Mouse (Mus musculus): ENCODE results near the gene Fhit. TPM values are rescaled to one million over a fixed set of nuclear protein-coding genes. Genes with fewer than 3 reads are reported as not detected.

Gene Fhit
- 13.3 and 13.9 TPM in 2 replicates for polyA plus RNA-seq (2015; fragmentation: Nextera tagmentation; extraction: Ambion mirVana)

- TF ChIP-seq CTCF (IDR thresholded peaks at IDR 0.05; ENCODE audit: low read depth): 0 out of 2 replicates have a peak, but pooled peaks have one; percentile 5
- Histone ChIP-seq H3K36me3 (ENCODE audit: insufficient read depth, low read length) (no peaks in the 10 kb centered on the region), H3K9ac (ENCODE audit: low read depth, low read length) (peak within 1 kb of the TSS; percentile 67), H3K4me1 (replicated peaks; ENCODE audit: insufficient read depth, low read length) (no peaks in the 10 kb centered on the region), H3K4me2 (ENCODE audit: low read length) (peak within 1 kb of the TSS; percentile 82), H3K9me3 (replicated peaks; ENCODE audit: low read length) (no peaks in the 10 kb centered on the region), H3K27ac (peak within 1 kb of the TSS; percentile 79), H3K27me3 (ENCODE audit: insufficient read depth, low read length) (no peaks in the 10 kb centered on the region), H3K4me3 (replicated peaks; ENCODE audit: low read depth, low read length) (peak within 1 kb of the TSS; percentile 56)
- WGBS: 2% methylated on average over 28 of the region's 28 CpGs
- ATAC-seq (replicated peaks; ENCODE audit: low FRiP score, low read depth): peak; percentile 94
- DNase-seq (ENCODE audit: low spot score): peak; percentile 97
Measured at GRCm38 (mm10) chr14:11161751-11162231, at the start of gene Fhit. Gene Fhit, minus strand, starts transcription at chr14:11162035.

GRCm38 (mm10) chr14:11206786-11207185, 45.0 kb upstream of the Fhit start:
- Histone ChIP-seq H3K4me2 (ENCODE audit: low read length) (no peak overlapping the region), H3K4me1 (replicated peaks; ENCODE audit: insufficient read depth, low read length) (no peaks in the 10 kb centered on the region), H3K9ac (ENCODE audit: low read depth, low read length) (no peak overlapping the region), H3K4me3 (replicated peaks; ENCODE audit: low read depth, low read length) (no peak overlapping the region), H3K27me3 (ENCODE audit: insufficient read depth, low read length) (no peaks in the 10 kb centered on the region), H3K36me3 (ENCODE audit: insufficient read depth, low read length) (no peaks in the 10 kb centered on the region), H3K9me3 (replicated peaks; ENCODE audit: low read length) (no peaks in the 10 kb centered on the region), H3K27ac (no peak overlapping the region)
- 63% methylated on average over 2 of the region's 2 CpGs for WGBS
- DNase-seq (ENCODE audit: low spot score) (no peak), ATAC-seq (replicated peaks; ENCODE audit: low FRiP score, low read depth) (no peak)
- TF ChIP-seq CTCF (IDR thresholded peaks at IDR 0.05; ENCODE audit: low read depth): no peak

- H3K27ac ChIP-seq: peak overlapping the region; percentile 79
- no peaks in the 10 kb centered on the region for H3K9me3 ChIP-seq (replicated peaks; ENCODE audit: low read length)
- 6% methylated on average over 17 of the region's 17 CpGs for WGBS
- no peaks in the 10 kb centered on the region for H3K36me3 ChIP-seq (ENCODE audit: insufficient read depth, low read length)
- no peaks in the 10 kb centered on the region for H3K4me1 ChIP-seq (replicated peaks; ENCODE audit: insufficient read depth, low read length)
- H3K27me3 ChIP-seq (ENCODE audit: insufficient read depth, low read length): no peaks in the 10 kb centered on the region
- H3K4me3 ChIP-seq (replicated peaks; ENCODE audit: low read depth, low read length): peak overlapping the region; percentile 56
- peak; percentile 83 for ATAC-seq (replicated peaks; ENCODE audit: low FRiP score, low read depth)
- H3K9ac ChIP-seq (ENCODE audit: low read depth, low read length): peak overlapping the region; percentile 67
- DNase-seq (ENCODE audit: low spot score): peak; percentile 90
- peak overlapping the region; percentile 82 for H3K4me2 ChIP-seq (ENCODE audit: low read length)
- no peak for TF ChIP-seq CTCF (IDR thresholded peaks at IDR 0.05; ENCODE audit: low read depth)
Measured at GRCm38 (mm10) chr14:11160806-11161450, 907 bp downstream of the Fhit start.

- no peak overlapping the region for H3K4me3 ChIP-seq (replicated peaks; ENCODE audit: low read depth, low read length)
- peak overlapping the region; percentile 66 for H3K27ac ChIP-seq
- DNase-seq (ENCODE audit: low spot score) (no peak), ATAC-seq (replicated peaks; ENCODE audit: low FRiP score, low read depth) (no peak)
- no peak overlapping the region for H3K4me2 ChIP-seq (ENCODE audit: low read length)
- H3K27me3 ChIP-seq (ENCODE audit: insufficient read depth, low read length): no peaks in the 10 kb centered on the region
- no peak overlapping the region for H3K9ac ChIP-seq (ENCODE audit: low read depth, low read length)
- H3K36me3 ChIP-seq (ENCODE audit: insufficient read depth, low read length): no peaks in the 10 kb centered on the region
- 79% methylated on average over 11 of the region's 11 CpGs for WGBS
- TF ChIP-seq CTCF (IDR thresholded peaks at IDR 0.05; ENCODE audit: low read depth): no peak
- H3K4me1 ChIP-seq (replicated peaks; ENCODE audit: insufficient read depth, low read length): no peaks in the 10 kb centered on the region
- no peaks in the 10 kb centered on the region for H3K9me3 ChIP-seq (replicated peaks; ENCODE audit: low read length)
Measured at GRCm38 (mm10) chr14:11159641-11160040, 2.2 kb downstream of the Fhit start.

- no peak for TF ChIP-seq CTCF (IDR thresholded peaks at IDR 0.05; ENCODE audit: low read depth)
- H3K27me3 ChIP-seq (ENCODE audit: insufficient read depth, low read length): no peaks in the 10 kb centered on the region
- H3K36me3 ChIP-seq (ENCODE audit: insufficient read depth, low read length): no peaks in the 10 kb centered on the region
- no peak overlapping the region for H3K4me3 ChIP-seq (replicated peaks; ENCODE audit: low read depth, low read length)
- no peaks in the 10 kb centered on the region for H3K4me1 ChIP-seq (replicated peaks; ENCODE audit: insufficient read depth, low read length)
- H3K27ac ChIP-seq: no peak overlapping the region; the same call in 1 of the 2 replicates
- ATAC-seq (replicated peaks; ENCODE audit: low FRiP score, low read depth): no peak
- no peak overlapping the region for H3K4me2 ChIP-seq (ENCODE audit: low read length)
- peak; percentile 35 for DNase-seq (ENCODE audit: low spot score)
- H3K9ac ChIP-seq (ENCODE audit: low read depth, low read length): no peak overlapping the region
- 56% methylated on average over 7 of the region's 7 CpGs for WGBS
- no peaks in the 10 kb centered on the region for H3K9me3 ChIP-seq (replicated peaks; ENCODE audit: low read length)
Measured at GRCm38 (mm10) chr14:11159021-11159420, 2.8 kb downstream of the Fhit start.

- Histone ChIP-seq H3K9ac (ENCODE audit: low read depth, low read length) (no peak overlapping the region), H3K27ac (no peak overlapping the region; the same call in 1 of the 2 replicates), H3K27me3 (ENCODE audit: insufficient read depth, low read length) (no peaks in the 10 kb centered on the region), H3K36me3 (ENCODE audit: insufficient read depth, low read length) (no peaks in the 10 kb centered on the region), H3K4me1 (replicated peaks; ENCODE audit: insufficient read depth, low read length) (no peaks in the 10 kb centered on the region), H3K4me3 (replicated peaks; ENCODE audit: low read depth, low read length) (no peak overlapping the region), H3K4me2 (ENCODE audit: low read length) (no peak overlapping the region), H3K9me3 (replicated peaks; ENCODE audit: low read length) (no peaks in the 10 kb centered on the region)
- no peak for DNase-seq (ENCODE audit: low spot score)
- no peak for ATAC-seq (replicated peaks; ENCODE audit: low FRiP score, low read depth)
- no peak for TF ChIP-seq CTCF (IDR thresholded peaks at IDR 0.05; ENCODE audit: low read depth)
- WGBS: 65% methylated on average over 3 of the region's 3 CpGs
Measured at GRCm38 (mm10) chr14:11157741-11158140, 4.1 kb downstream of the Fhit start.
